Mouse (Mus musculus): ENCODE data around the gene Gpr63.

- TF ChIP-seq CTCF (IDR thresholded peaks at IDR 0.05) = no peak
- TF ChIP-seq EP300 (IDR thresholded peaks at IDR 0.05) = no peak
These were observed 48.9 kb downstream of the Gpr63 start for GRCm38 (mm10) chr4:25015017-25015655.

Data from lung, postnatal 0 days (tissue).